Comparison of ENCODE assay signal across 8 mouse cellular contexts in the genomic region with DNA sequence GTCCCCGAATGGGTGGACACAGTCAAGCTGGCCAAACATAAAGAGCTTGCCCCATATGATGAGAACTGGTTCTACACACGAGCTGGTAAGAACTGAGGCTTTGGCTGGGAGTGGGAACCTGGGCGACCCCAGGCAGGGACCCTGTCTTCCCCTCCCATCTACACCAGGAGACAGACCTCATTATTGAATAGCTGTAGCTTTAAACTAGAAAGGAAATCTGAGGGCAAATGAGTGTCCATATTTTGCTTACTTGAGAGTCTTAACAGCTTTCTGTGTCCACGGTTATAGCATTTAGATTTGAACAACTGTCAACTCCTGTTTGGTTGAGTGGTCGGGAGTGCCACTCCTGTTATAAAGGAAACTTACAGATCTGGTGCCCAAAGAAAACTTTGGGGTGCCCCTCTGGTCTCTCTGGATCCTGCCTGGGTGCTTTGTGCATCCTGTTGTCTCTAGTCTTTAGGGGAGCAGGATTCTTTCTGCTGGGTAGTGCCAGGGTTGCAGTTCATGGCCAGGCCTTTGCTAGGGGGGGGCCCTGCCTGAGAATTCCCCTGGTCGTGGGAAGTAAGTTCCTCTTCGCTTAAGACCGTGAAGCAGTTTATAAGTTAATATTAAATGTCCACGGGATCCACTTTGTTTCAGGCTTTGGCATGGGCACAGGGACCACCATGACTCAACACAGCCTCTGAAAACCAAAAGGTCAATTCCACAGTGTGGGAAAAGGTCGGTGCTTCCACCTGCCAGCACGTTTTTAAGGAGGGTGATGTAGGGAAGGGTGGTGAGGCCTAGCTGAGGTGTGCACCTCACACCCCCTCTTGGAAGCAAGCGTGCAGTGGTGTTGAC. TPM values are rescaled to one million over a fixed set of nuclear protein-coding genes. Genes with fewer than 3 reads are reported as not detected.
DNase-seq lines count a peak whose midpoint lies in the region; ATAC-seq and TF ChIP-seq lines count a peak whose summit lies in the region.

No protein-coding gene starts in this region.

- TF ChIP-seq CTCF in liver, embryonic 14.5 days (IDR thresholded peaks at IDR 0.05; ENCODE audit: low read depth) = no peak

- TF ChIP-seq EP300 in liver, embryonic 14.5 days (IDR thresholded peaks at IDR 0.05; ENCODE audit: low read depth) = no peak

- peak overlapping the region; percentile 91 for H3K4me3 ChIP-seq in forebrain, embryonic 13.5 days
- peak overlapping the region; percentile 82 to 89 for H3K4me3 ChIP-seq in liver, embryonic 14.5 days (ENCODE audit: insufficient read depth in 1 of 2, low read depth in 2 of 2, low read length in 2 of 2)

- ATAC-seq in forebrain, embryonic 13.5 days = no peak
- ATAC-seq in liver, embryonic 14.5 days (ENCODE audit: insufficient read depth) = no peak

- H3K9me3 ChIP-seq in forebrain, embryonic 13.5 days (replicated peaks) = no peaks in the 10 kb centered on the region
- H3K9me3 ChIP-seq in liver, embryonic 14.5 days (ENCODE audit: control insufficient read depth, low read length) = no peaks in the 10 kb centered on the region

- intact Hi-C loops in heart, postnatal 25 days (cut with DNase I) = loop anchor here (1.0 to 10.0 kb wide), 3 partner anchors 19 to 319 kb away; partner anchors contain the start of genes Grik5 and Zfp574
- intact Hi-C loops in left cerebral cortex, postnatal 25 days (cut with DNase I) = no loop called here

- H3K9ac ChIP-seq in forebrain, embryonic 13.5 days = peak overlapping the region; percentile 100
- H3K9ac ChIP-seq in liver, embryonic 14.5 days (replicated peaks) = peak overlapping the region; percentile 96

- WGBS in forebrain, embryonic 13.5 days = 44% methylated on average over 12 of the region's 12 CpGs
- WGBS in liver, embryonic 14.5 days (ENCODE audit: insufficient replicate concordance) = 7% methylated on average over 12 of the region's 12 CpGs

- peak overlapping the region; percentile 86 for H3K4me2 ChIP-seq in forebrain, embryonic 13.5 days
- H3K4me2 ChIP-seq in liver, embryonic 14.5 days (ENCODE audit: low read depth) = peak overlapping the region; percentile 65

- peak overlapping the region; percentile 25; the same call in 1 of the 2 replicates for H3K27ac ChIP-seq in forebrain, embryonic 13.5 days
- peak overlapping the region; percentile 52 for H3K27ac ChIP-seq in liver, embryonic 14.5 days

- DNase-seq in heart, adult 11 months = peak; percentile 86
- no peak for DNase-seq in heart, postnatal 25 days (ENCODE audit: low spot score)
- DNase-seq in A20 (ENCODE audit: low read depth, low spot score) = peak; percentile 32
- no peak for DNase-seq in liver, embryonic 14.5 days (ENCODE audit: low read depth in 3 of 3, low spot score in 3 of 3)
- DNase-seq in ovary, adult 18-20 months (ENCODE audit: low spot score) = no peak
- DNase-seq in left cerebral cortex, postnatal 25 days (ENCODE audit: low spot score in 2 of 2) = no peak
- no peak for DNase-seq in left cerebral cortex, adult 8-10 months (ENCODE audit: low spot score in 2 of 2)

- no peaks in the 10 kb centered on the region for H3K27me3 ChIP-seq in forebrain, embryonic 13.5 days
- H3K27me3 ChIP-seq in liver, embryonic 14.5 days (ENCODE audit: control insufficient read depth, insufficient read depth, low read length) = no peaks in the 10 kb centered on the region

- H3K4me1 ChIP-seq in forebrain, embryonic 13.5 days = peaks cover 31% of the 10 kb centered on the region
- H3K4me1 ChIP-seq in liver, embryonic 14.5 days (replicated peaks; ENCODE audit: control insufficient read depth in 2 of 2, insufficient read depth in 2 of 2, low read length in 1 of 2) = peaks cover 7 to 23% of the 10 kb centered on the region in 2 experiments; a peak in 3 of 4 replicates

- peaks cover 50% of the 10 kb centered on the region for H3K36me3 ChIP-seq in forebrain, embryonic 13.5 days (ENCODE audit: poor library complexity, severe bottlenecking)
- H3K36me3 ChIP-seq in liver, embryonic 14.5 days (replicated peaks; ENCODE audit: control insufficient read depth, insufficient read depth, low read depth) = peaks cover 52% of the 10 kb centered on the region

RNA-seq across cellular contexts. Expression of gene Rps19, which starts 1.5 kb away (rescaled TPM):
- total RNA-seq in heart, postnatal 25 days (2021) = 100 to 1,000 TPM; 493 to 532 TPM
- 1,732 and 1,934 TPM in 2 replicates for polyA plus RNA-seq in forebrain, embryonic 13.5 days (2015; fragmentation: Nextera tagmentation; extraction: Ambion mirVana)
- 418 and 615 TPM in 2 replicates for polyA plus RNA-seq in liver, embryonic 14.5 days (2012; rRNA removed)
- polyA plus RNA-seq in liver, embryonic 14.5 days (2014; fragmentation: Nextera tagmentation; extraction: Ambion mirVana) = 1,649 and 1,654 TPM in 2 replicates
- 100 to 1,000 TPM; 446 to 451 TPM for total RNA-seq in left cerebral cortex, postnatal 25 days (2021)
- total RNA-seq in left cerebral cortex, adult 8-10 months (2022) = 100 to 1,000 TPM; 577 to 601 (median 592) TPM

RNA-seq across cellular contexts. Expression of gene Cd79a, which starts 11.5 kb away (rescaled TPM):
- 1 to 10 TPM in 1 of 2 experiments, under 1 TPM in 1; 0.96 to 2.0 TPM for total RNA-seq in heart, postnatal 25 days (2021)
- polyA plus RNA-seq in forebrain, embryonic 13.5 days (2015; fragmentation: Nextera tagmentation; extraction: Ambion mirVana) = 0.18 TPM in 1 of 2 replicates, not detected in the other
- polyA plus RNA-seq in liver, embryonic 14.5 days (2012; rRNA removed) = 0.81 and 1.0 TPM in 2 replicates
- 1.4 and 2.0 TPM in 2 replicates for polyA plus RNA-seq in liver, embryonic 14.5 days (2014; fragmentation: Nextera tagmentation; extraction: Ambion mirVana)
- total RNA-seq in left cerebral cortex, postnatal 25 days (2021) = under 1 TPM; 0.46 to 0.64 TPM
- under 1 TPM; 0.33 to 0.74 (median 0.53) TPM for total RNA-seq in left cerebral cortex, adult 8-10 months (2022)

RNA-seq across cellular contexts. Expression of gene Dmrtc2, which starts 15.8 kb away (rescaled TPM):
- not detected for total RNA-seq in heart, postnatal 25 days (2021)
- 0.10 and 0.13 TPM in 2 replicates for polyA plus RNA-seq in forebrain, embryonic 13.5 days (2015; fragmentation: Nextera tagmentation; extraction: Ambion mirVana)
- not detected in 2 replicates for polyA plus RNA-seq in liver, embryonic 14.5 days (2012; rRNA removed)
- not detected in 2 replicates for polyA plus RNA-seq in liver, embryonic 14.5 days (2014; fragmentation: Nextera tagmentation; extraction: Ambion mirVana)
- total RNA-seq in left cerebral cortex, postnatal 25 days (2021) = not detected
- not detected for total RNA-seq in left cerebral cortex, adult 8-10 months (2022)

RNA-seq across cellular contexts. Expression of gene Lypd4, which starts 15.9 kb away (rescaled TPM):
- not detected for total RNA-seq in heart, postnatal 25 days (2021)
- polyA plus RNA-seq in forebrain, embryonic 13.5 days (2015; fragmentation: Nextera tagmentation; extraction: Ambion mirVana) = not detected in 2 replicates
- polyA plus RNA-seq in liver, embryonic 14.5 days (2012; rRNA removed) = not detected in 2 replicates
- not detected in 2 replicates for polyA plus RNA-seq in liver, embryonic 14.5 days (2014; fragmentation: Nextera tagmentation; extraction: Ambion mirVana)
- not detected for total RNA-seq in left cerebral cortex, postnatal 25 days (2021)
- total RNA-seq in left cerebral cortex, adult 8-10 months (2022) = not detected

RNA-seq across cellular contexts. Expression of gene Arhgef1, which starts 17.0 kb away (rescaled TPM):
- total RNA-seq in heart, postnatal 25 days (2021) = 10 to 100 TPM; 47.8 to 51.8 TPM
- polyA plus RNA-seq in forebrain, embryonic 13.5 days (2015; fragmentation: Nextera tagmentation; extraction: Ambion mirVana) = 54.2 and 54.9 TPM in 2 replicates
- polyA plus RNA-seq in liver, embryonic 14.5 days (2012; rRNA removed) = 44.2 and 44.3 TPM in 2 replicates
- 28.7 and 31.1 TPM in 2 replicates for polyA plus RNA-seq in liver, embryonic 14.5 days (2014; fragmentation: Nextera tagmentation; extraction: Ambion mirVana)
- 10 to 100 TPM; 70.5 to 79.1 TPM for total RNA-seq in left cerebral cortex, postnatal 25 days (2021)
- 10 to 100 TPM; 56.3 to 90.8 (median 74.6) TPM for total RNA-seq in left cerebral cortex, adult 8-10 months (2022)

Comparison
In these comparisons a context has a peak if more than half of its experiments do, and no peak if none do; other contexts are left out.
1. DNase-seq: peak in heart, adult 11 months (single experiment) and A20 (single experiment); none in heart, postnatal 25 days (single experiment), liver, embryonic 14.5 days (0 of 3), ovary, adult 18-20 months (single experiment), left cerebral cortex, postnatal 25 days (0 of 2) and left cerebral cortex, adult 8-10 months (0 of 2).